Mouse (Mus musculus): ENCODE measurements around the gene Banf2.
A peak's percentile ranks its signal among the peaks of the same experiment; 100 is the strongest.

The Banf2 gene

GRCm38 (mm10) chr2:144025361-144025760 lies 7.5 kb upstream of the Banf2 start:
- no peak for DNase-seq (ENCODE audit: low spot score in 2 of 2)

GRCm38 (mm10) chr2:144026456-144026855 lies 6.4 kb upstream of the Banf2 start:
- no peak for DNase-seq (ENCODE audit: low spot score in 2 of 2)

GRCm38 (mm10) chr2:144030791-144031190 lies 2.1 kb upstream of the Banf2 start:
- DNase-seq (ENCODE audit: low spot score in 2 of 2): no peak

GRCm38 (mm10) chr2:144044726-144045125 lies 11.9 kb downstream of the Banf2 start:
- DNase-seq (ENCODE audit: low spot score in 2 of 2): no peak

GRCm38 (mm10) chr2:144045756-144046560 lies 13.1 kb downstream of the Banf2 start:
- no peak for DNase-seq (ENCODE audit: low spot score in 2 of 2)

- DNase-seq (ENCODE audit: low spot score in 2 of 2): no peak
Observed at GRCm38 (mm10) chr2:144046916-144047315, 14.1 kb downstream of the Banf2 start.

GRCm38 (mm10) chr2:144050146-144050680 lies 17.4 kb downstream of the Banf2 start:
- no peak for DNase-seq (ENCODE audit: low spot score in 2 of 2)

GRCm38 (mm10) chr2:144050861-144051260 lies 18.0 kb downstream of the Banf2 start:
- peak in 1 of 2 experiments; percentile 14 for DNase-seq (ENCODE audit: low spot score in 2 of 2)

- DNase-seq (ENCODE audit: low spot score in 2 of 2): no peak
Observed at GRCm38 (mm10) chr2:144052410-144053065, 19.7 kb downstream of the Banf2 start.

- DNase-seq (ENCODE audit: low spot score in 2 of 2): no peak
Observed at GRCm38 (mm10) chr2:144057735-144058134, 24.9 kb downstream of the Banf2 start.

- DNase-seq (ENCODE audit: low spot score in 2 of 2): no peak
Observed at GRCm38 (mm10) chr2:144061701-144062100, 28.8 kb downstream of the Banf2 start.

GRCm38 (mm10) chr2:144065499-144065898 lies 32.6 kb downstream of the Banf2 start:
- DNase-seq (ENCODE audit: low spot score in 2 of 2): no peak

GRCm38 (mm10) chr2:144069663-144070062 lies 36.8 kb downstream of the Banf2 start:
- DNase-seq (ENCODE audit: low spot score in 2 of 2): no peak

GRCm38 (mm10) chr2:144070479-144070878 lies 37.6 kb downstream of the Banf2 start:
- DNase-seq (ENCODE audit: low spot score in 2 of 2): no peak

GRCm38 (mm10) chr2:144072642-144073041 lies 39.8 kb downstream of the Banf2 start:
- no peak for DNase-seq (ENCODE audit: low spot score in 2 of 2)

- DNase-seq (ENCODE audit: low spot score in 2 of 2): no peak
Observed at GRCm38 (mm10) chr2:144074059-144074458, 41.2 kb downstream of the Banf2 start.

- no peak for DNase-seq (ENCODE audit: low spot score in 2 of 2)
Observed at GRCm38 (mm10) chr2:144076625-144077024, 43.8 kb downstream of the Banf2 start.

- no peak for DNase-seq (ENCODE audit: low spot score in 2 of 2)
Observed at GRCm38 (mm10) chr2:144078897-144079296, 46.0 kb downstream of the Banf2 start.

GRCm38 (mm10) chr2:144086183-144086847 lies 53.5 kb downstream of the Banf2 start:
- DNase-seq (ENCODE audit: low spot score in 2 of 2): no peak

GRCm38 (mm10) chr2:144087899-144088584 lies 55.2 kb downstream of the Banf2 start:
- no peak for DNase-seq (ENCODE audit: low spot score in 2 of 2)

GRCm38 (mm10) chr2:144092767-144093166 lies 59.9 kb downstream of the Banf2 start:
- DNase-seq (ENCODE audit: low spot score in 2 of 2): no peak

GRCm38 (mm10) chr2:144094721-144095120 lies 61.9 kb downstream of the Banf2 start:
- no peak for DNase-seq (ENCODE audit: low spot score in 2 of 2)
